Mouse (Mus musculus) embryonic fibroblast, embryonic 13.5 days (primary cell): ENCODE measurements around the gene Gse1.

Experiments
- CTCF ChIP-seq: IDR thresholded peaks from 2 replicates; pipeline ENCODE4 v1.5.1; 2011; ENCODE audit warnings: mild to moderate bottlenecking, control low read depth, low read length, moderate library complexity, borderline replicate concordance; ENCODE audit not compliant: insufficient read depth
- POLR2A ChIP-seq: IDR thresholded peaks from 2 replicates; pipeline ENCODE4 v1.6.1; 2011; ENCODE audit warnings: low read depth, mild to moderate bottlenecking, control low read depth, low read length, moderate library complexity

DNA sequence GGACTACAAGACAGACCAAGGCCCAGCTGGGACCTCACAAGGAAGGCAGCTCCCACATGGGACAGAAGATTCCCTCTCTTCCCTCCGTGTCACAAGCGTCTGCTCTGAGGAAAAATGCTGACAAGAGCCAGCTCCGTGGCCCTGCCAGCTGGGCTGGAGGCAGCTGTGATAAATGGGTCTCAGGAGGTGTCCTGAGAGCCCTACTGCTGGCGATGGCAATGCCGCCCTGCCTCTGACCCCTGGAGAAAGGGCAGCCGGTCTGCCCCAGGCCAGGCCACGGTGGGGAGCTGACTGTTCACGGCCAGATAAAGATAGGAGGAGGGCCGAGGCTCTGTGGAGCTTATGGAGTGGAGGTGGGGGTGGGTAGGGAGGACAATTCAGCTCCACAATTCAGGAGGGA lies 193.4 kb downstream of the Gse1 start:
- TF ChIP-seq POLR2A: no peak
- TF ChIP-seq CTCF: no peak
